Mouse (Mus musculus) lung, postnatal 0 days (tissue): ENCODE results near the gene Tuba3a.

Experiments
- CTCF ChIP-seq: IDR thresholded peaks from 2 replicates; pipeline ENCODE4 v1.5.1; 2016; ENCODE audit warnings: antibody characterized with exemption, mild to moderate bottlenecking
- EP300 ChIP-seq: IDR thresholded peaks from 2 replicates; pipeline ENCODE4 v1.6.1; 2016; ENCODE audit warnings: antibody characterized with exemption, mild to moderate bottlenecking, control low read depth

DNA sequence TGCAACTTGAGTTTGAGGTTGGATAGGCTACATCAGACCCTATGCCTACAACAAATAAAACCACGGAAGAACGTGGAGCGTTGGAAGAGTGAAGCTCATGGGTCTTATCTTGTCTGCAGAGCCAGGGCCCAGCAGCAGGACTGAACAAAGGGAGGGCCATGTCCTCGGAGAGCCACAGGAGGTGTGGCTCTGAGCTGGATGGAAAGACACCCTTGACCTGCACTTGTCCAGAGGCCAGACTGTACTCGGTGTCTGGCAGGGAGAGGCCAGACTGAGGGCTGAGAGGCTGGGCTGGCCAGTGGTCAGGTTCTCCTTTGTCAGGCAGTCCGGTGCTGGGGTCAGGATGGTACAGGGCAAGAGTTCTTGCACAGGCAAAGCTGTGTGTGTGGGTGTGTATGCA lies 39.5 kb upstream of the Tuba3a start:
- TF ChIP-seq CTCF (no peak), EP300 (no peak)
